Mouse (Mus musculus) T-cell, adult 2 months (primary cell): ENCODE measurements around the gene Hnf1a.
A peak's percentile ranks its signal among the peaks of the same experiment; 100 is the strongest.
"Not testable (repeated sequence)": the region's sequence is repeated elsewhere in the genome, so short reads cannot be mapped to it uniquely, and the experiment has no call there.

Experiments used
- DNase-seq: peaks from one replicate; pipeline ENCODE4 v3.0.0; 2022; ENCODE audit warnings: low spot score

The Hnf1a gene

GRCm38 (mm10) chr5:114945072-114945471 lies 25.8 kb downstream of the Hnf1a start:
- no peak for DNase-seq

- no peak for DNase-seq
These were observed 28.1 kb downstream of the Hnf1a start for GRCm38 (mm10) chr5:114942766-114943130.

DNA sequence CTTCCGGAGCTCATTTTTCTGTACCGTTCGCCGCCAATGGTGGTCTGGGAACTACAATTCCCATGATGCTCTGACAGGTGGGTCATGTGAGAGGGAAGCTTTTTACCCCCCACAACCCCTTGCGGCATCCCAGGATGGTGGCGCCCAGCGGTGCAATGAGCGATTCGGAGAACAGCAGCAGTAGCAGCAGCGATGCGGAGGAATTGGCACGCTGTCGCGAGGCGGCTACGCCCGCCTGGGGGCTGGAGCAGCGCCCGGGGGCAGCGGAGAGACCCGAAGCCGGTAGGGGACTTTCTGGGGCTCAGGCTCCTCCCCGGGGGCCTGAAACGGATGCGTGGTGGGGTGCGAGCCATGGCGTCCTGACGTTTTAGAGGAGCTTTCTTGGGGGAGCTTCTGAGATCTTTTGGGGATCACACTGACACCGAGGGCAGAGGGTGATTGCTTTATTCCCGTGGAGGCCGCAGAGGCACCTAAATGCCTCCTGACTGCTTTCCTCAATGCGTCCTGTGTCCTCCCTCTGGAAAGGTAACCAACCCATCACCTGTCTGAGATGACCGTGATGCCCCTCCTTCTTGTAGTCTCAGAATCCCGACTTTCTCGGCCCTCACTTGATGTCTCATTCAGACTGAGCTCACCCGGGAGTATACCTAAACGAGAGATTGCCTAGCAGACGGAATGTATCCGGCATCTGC lies 28.7 kb downstream of the Hnf1a start, which contains the start of gene 2210016L21Rik:
TSS of gene 2210016L21Rik (plus strand) at position 85 of the 692 bp plus-strand sequence.
- peak; percentile 86 for DNase-seq

- not testable (repeated sequence) for DNase-seq
These were observed 29.8 kb downstream of the Hnf1a start for GRCm38 (mm10) chr5:114941138-114941537.

- no peak for DNase-seq
These were observed 35.1 kb downstream of the Hnf1a start for GRCm38 (mm10) chr5:114935838-114936237.

- no peak for DNase-seq
These were observed 37.7 kb downstream of the Hnf1a start for GRCm38 (mm10) chr5:114933206-114933605.

DNA sequence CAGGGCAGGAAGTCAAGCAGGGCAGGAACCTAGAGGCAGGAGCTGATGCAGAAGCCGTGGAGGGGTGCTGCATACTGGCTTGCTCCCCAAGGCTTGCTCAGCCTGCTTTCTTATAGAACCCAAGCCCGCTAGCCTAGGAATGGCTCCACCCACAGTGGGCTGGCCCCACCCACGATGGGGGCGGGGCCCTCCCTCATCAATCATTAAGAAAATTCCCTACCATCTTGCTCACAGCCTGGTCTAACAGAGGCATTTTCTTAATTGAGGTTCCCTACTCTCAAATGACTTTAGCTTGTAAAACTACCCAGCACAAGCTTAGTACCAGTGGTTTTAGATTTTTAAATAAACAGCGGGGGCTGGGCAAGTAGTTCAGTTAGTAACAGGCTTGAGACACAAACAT lies 39.3 kb downstream of the Hnf1a start:
- no peak for DNase-seq

DNA sequence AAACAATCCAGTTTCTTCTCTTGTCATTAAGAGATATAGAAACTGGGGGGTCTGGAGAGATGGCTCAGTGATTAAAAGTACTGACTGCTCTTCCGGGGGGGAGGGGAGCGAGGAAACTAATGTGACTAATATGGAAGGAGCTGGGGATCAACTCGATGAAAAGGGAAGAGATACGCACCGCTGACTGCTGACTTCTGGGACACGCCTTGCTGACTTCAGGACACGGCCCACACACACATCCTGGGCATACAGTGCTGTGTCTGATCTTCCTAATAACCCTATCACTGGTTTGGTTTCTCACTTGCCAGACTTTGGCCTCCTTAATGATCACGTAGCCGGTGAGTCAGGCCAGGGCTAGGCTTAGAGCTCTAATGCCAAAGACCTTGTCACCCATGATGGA lies 44.1 kb downstream of the Hnf1a start:
- no peak for DNase-seq

DNA sequence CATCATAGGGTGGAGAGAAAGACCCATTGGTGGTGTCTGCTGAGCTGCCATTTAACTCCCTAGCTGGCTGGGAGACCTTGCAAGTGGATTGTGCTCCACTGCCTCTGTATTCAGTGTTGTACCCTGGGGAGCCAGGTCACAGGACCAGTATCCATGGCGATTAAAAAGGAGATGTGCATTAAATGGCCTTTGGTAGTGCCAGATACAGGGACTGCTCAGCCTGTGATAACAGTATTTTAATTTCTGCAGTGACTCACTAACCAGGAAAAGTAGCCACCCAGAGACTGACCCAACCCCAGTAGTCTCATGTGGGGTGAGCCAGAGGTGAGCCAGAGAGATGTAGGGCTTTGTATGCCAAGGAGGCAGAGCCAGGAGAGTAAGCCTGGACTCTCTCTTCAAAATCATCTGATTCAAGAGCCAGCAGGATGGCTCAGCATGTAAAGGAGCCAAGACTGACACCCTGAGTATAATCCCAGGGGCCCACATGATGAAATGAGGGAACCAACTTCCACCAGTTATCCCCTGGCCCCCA lies 44.7 kb downstream of the Hnf1a start:
- no peak for DNase-seq

- peak; percentile 25 for DNase-seq
These were observed 47.9 kb downstream of the Hnf1a start, which contains the start of gene Oasl1 for GRCm38 (mm10) chr5:114922998-114923473. Gene Oasl1, plus strand, starts transcription at chr5:114923240.

DNA sequence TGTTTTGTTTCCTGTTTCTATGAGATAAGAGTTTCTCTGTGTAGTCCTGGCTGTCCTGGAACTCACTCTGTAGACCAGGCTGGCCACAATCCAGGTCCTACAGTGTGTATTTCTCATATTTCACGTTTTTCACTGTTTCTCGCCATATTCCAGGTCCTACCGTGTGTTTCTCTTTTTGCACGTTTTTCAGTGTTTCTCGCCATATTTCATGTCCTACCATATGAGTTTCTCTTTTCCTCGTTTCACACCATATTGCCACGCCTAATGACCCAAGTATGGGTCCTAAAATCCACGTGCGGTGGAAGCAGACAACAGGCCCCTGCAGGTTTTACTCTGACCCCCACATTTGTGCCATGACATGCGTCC lies 48.5 kb downstream of the Hnf1a start:
- no peak for DNase-seq

- DNase-seq: peak; percentile 88
These were observed 49.1 kb downstream of the Hnf1a start for GRCm38 (mm10) chr5:114921551-114922365.

GRCm38 (mm10) chr5:114917357-114917756 lies 53.5 kb downstream of the Hnf1a start:
- DNase-seq: not testable (repeated sequence)

DNA sequence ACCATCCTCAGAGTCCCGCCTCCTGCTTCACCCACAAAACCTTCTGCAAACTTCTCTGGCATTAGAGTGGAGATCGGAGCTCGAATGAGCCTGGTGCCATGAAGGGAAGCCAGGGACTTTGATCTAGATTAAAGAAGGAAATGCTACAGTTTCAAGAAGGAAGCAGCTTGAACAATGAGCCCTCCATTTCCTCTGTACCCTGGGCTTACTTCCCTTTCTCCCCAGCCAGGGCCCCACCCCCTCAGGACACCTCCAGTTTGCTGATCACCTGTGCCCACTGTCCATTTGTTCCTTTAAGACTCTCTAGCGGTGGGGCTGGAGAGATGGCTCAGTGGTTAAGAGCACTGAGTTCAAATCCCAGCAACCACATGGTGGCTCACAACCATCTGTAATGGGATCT lies 54.1 kb downstream of the Hnf1a start:
- no peak for DNase-seq

GRCm38 (mm10) chr5:114915854-114916253 lies 55.0 kb downstream of the Hnf1a start:
- DNase-seq: no peak

- no peak for DNase-seq
These were observed 56.0 kb downstream of the Hnf1a start for GRCm38 (mm10) chr5:114914855-114915254.

DNA sequence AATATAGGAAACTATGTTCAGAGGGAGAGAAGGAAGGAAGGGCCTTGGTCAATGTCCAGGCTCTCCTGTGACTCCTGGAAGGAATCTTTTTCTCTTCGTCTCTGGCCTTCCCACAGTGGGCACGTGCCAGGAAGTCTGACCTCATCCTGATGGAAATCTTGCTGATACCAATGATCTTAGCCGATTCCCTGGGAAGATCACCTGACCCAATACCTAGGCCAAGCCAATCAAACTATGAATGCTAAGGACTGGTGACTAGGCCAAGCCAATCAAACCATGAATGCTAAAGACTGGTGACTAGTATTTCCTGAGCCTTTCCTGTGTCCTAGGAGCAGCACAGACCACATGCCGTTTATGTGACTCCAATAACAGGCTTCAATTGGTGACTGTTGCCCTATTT lies 57.2 kb downstream of the Hnf1a start:
- DNase-seq: no peak

- DNase-seq: no peak
These were observed 62.1 kb downstream of the Hnf1a start for GRCm38 (mm10) chr5:114908598-114909305.

DNA sequence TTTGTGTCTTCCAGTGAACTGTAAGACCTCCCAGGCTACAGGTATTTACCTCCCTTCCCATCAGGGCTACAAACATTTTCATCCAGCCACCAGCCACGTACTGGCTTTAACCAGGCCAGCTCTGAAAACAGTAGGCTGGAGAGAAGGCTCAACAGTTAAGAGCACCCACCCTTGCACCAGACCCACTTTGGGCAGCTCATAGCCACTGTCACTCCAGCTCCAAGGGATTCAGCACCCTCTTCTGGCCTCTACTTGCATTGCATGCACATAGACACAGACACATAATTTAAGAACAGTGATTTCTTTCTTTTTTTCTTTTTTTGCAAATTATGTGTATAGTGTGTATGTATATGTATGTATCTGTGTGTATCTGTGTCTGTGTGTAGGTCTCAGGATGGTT lies 68.5 kb downstream of the Hnf1a start:
- peak; percentile 64 for DNase-seq
